Mouse (Mus musculus): ENCODE measurements around the gene Aqp8. TPM values are rescaled to one million over a fixed set of nuclear protein-coding genes. Genes with fewer than 3 reads are reported as not detected.

Aqp8 gene
- polyA plus RNA-seq, 1 experiment from 2014 or later, result 0.06 TPM

GRCm38 (mm10) chr7:123499481-123500238, 37.6 kb downstream of the Aqp8 start:
- no peak for TF ChIP-seq CTCF (IDR thresholded peaks at IDR 0.05; ENCODE audit: low read depth)
- Histone ChIP-seq H3K27me3 (ENCODE audit: control insufficient read depth, insufficient read depth, low read length) (no peaks in the 10 kb centered on the region), H3K9ac (ENCODE audit: low read length) (peak overlapping the region; percentile 51), H3K4me2 (replicated peaks; ENCODE audit: low read depth) (peak overlapping the region; percentile 86), H3K27ac (replicated peaks) (no peak overlapping the region), H3K4me3 (ENCODE audit: low read depth, low read length) (peak overlapping the region; percentile 53), H3K4me1 (replicated peaks; ENCODE audit: control insufficient read depth, insufficient read depth) (no peaks in the 10 kb centered on the region), H3K36me3 (ENCODE audit: control insufficient read depth, insufficient read depth, low read length) (no peaks in the 10 kb centered on the region), H3K9me3 (ENCODE audit: control insufficient read depth, low read length) (no peaks in the 10 kb centered on the region)
- DNase-seq (ENCODE audit: low spot score) (no peak), ATAC-seq (ENCODE audit: low FRiP score, low TSS enrichment) (no peak)
- 29% methylated on average over 19 of the region's 19 CpGs for WGBS

- no peak within 1 kb of the TSS for H3K27ac ChIP-seq (replicated peaks)
Observed at GRCm38 (mm10) chr7:123500239-123501219, 38.4 kb downstream of the Aqp8 start, which contains the start of gene Zkscan2. Gene Zkscan2, minus strand, starts transcription at chr7:123500449.

GRCm38 (mm10) chr7:123503358-123503757, 41.3 kb downstream of the Aqp8 start:
- Histone ChIP-seq H3K9ac (ENCODE audit: low read length) (no peak overlapping the region), H3K27ac (replicated peaks) (no peak overlapping the region), H3K4me3 (ENCODE audit: low read depth, low read length) (no peak overlapping the region), H3K9me3 (ENCODE audit: control insufficient read depth, low read length) (no peaks in the 10 kb centered on the region), H3K36me3 (ENCODE audit: control insufficient read depth, insufficient read depth, low read length) (no peaks in the 10 kb centered on the region), H3K4me1 (replicated peaks; ENCODE audit: control insufficient read depth, insufficient read depth) (no peaks in the 10 kb centered on the region), H3K4me2 (replicated peaks; ENCODE audit: low read depth) (no peak overlapping the region), H3K27me3 (ENCODE audit: control insufficient read depth, insufficient read depth, low read length) (no peaks in the 10 kb centered on the region)
- no peak for ATAC-seq (ENCODE audit: low FRiP score, low TSS enrichment)
- WGBS, result 28% methylated on average over 1 of the region's 1 CpGs
- peak; percentile 54 for DNase-seq (ENCODE audit: low spot score)
- no peak for TF ChIP-seq CTCF (IDR thresholded peaks at IDR 0.05; ENCODE audit: low read depth)
- no peak for TF ChIP-seq EP300 (optimal IDR thresholded peaks at IDR 0.05)

More at GRCm38 (mm10) chr7:123500239-123501219, 38.4 kb downstream of the Aqp8 start, which contains the start of gene Zkscan2:
- WGBS, result 1% methylated on average over 63 of the region's 71 CpGs
- no peaks in the 10 kb centered on the region for H3K36me3 ChIP-seq (ENCODE audit: control insufficient read depth, insufficient read depth, low read length)
- peak within 1 kb of the TSS; percentile 86 for H3K4me2 ChIP-seq (replicated peaks; ENCODE audit: low read depth)
- H3K9ac ChIP-seq (ENCODE audit: low read length), result peak within 1 kb of the TSS; percentile 51
- H3K4me1 ChIP-seq (replicated peaks; ENCODE audit: control insufficient read depth, insufficient read depth), result no peaks in the 10 kb centered on the region
- H3K27me3 ChIP-seq (ENCODE audit: control insufficient read depth, insufficient read depth, low read length), result no peaks in the 10 kb centered on the region
- peak; percentile 80 for ATAC-seq (ENCODE audit: low FRiP score, low TSS enrichment)
- H3K9me3 ChIP-seq (ENCODE audit: control insufficient read depth, low read length), result no peaks in the 10 kb centered on the region
- TF ChIP-seq EP300 (optimal IDR thresholded peaks at IDR 0.05) (peak; percentile 69), CTCF (IDR thresholded peaks at IDR 0.05; ENCODE audit: low read depth) (peak; percentile 23; the same call in 1 of the 2 replicates)
- H3K4me3 ChIP-seq (ENCODE audit: low read depth, low read length), result peak within 1 kb of the TSS; percentile 53
- peak; percentile 60 for DNase-seq (ENCODE audit: low spot score)

GRCm38 (mm10) chr7:123507946-123508345, 45.9 kb downstream of the Aqp8 start:
- 86% methylated on average over 7 of the region's 7 CpGs for WGBS
- ATAC-seq (ENCODE audit: low FRiP score, low TSS enrichment), result no peak
- H3K27me3 ChIP-seq (ENCODE audit: control insufficient read depth, insufficient read depth, low read length), result no peaks in the 10 kb centered on the region

More at GRCm38 (mm10) chr7:123507946-123508345, 45.9 kb downstream of the Aqp8 start:
- TF ChIP-seq CTCF (IDR thresholded peaks at IDR 0.05; ENCODE audit: low read depth) (no peak), EP300 (optimal IDR thresholded peaks at IDR 0.05) (no peak)
- no peaks in the 10 kb centered on the region for H3K9me3 ChIP-seq (ENCODE audit: control insufficient read depth, low read length)
- no peak overlapping the region for H3K9ac ChIP-seq (ENCODE audit: low read length)
- H3K4me3 ChIP-seq (ENCODE audit: low read depth, low read length), result no peak overlapping the region
- H3K4me1 ChIP-seq (replicated peaks; ENCODE audit: control insufficient read depth, insufficient read depth), result no peaks in the 10 kb centered on the region
- no peak overlapping the region for H3K27ac ChIP-seq (replicated peaks)
- H3K36me3 ChIP-seq (ENCODE audit: control insufficient read depth, insufficient read depth, low read length), result no peaks in the 10 kb centered on the region
- no peak for DNase-seq (ENCODE audit: low spot score)
- H3K4me2 ChIP-seq (replicated peaks; ENCODE audit: low read depth), result no peak overlapping the region

Other genes with a start within 250 kb of the Aqp8 start
- 0.06 TPM in 1 of 2 replicates, not detected in the other for gene Slc5a11, start 247.5 kb upstream of the Aqp8 start, polyA plus RNA-seq (2015; fragmentation: Nextera tagmentation; extraction: Ambion mirVana)
- gene Lcmt1, start 92.5 kb upstream of the Aqp8 start, polyA plus RNA-seq (2015; fragmentation: Nextera tagmentation; extraction: Ambion mirVana), result 27.2 and 27.8 TPM in 2 replicates
- gene Arhgap17, start 92.4 kb upstream of the Aqp8 start, polyA plus RNA-seq (2015; fragmentation: Nextera tagmentation; extraction: Ambion mirVana), result 8.0 and 10.6 TPM in 2 replicates
- 0.25 and 0.28 TPM in 2 replicates for gene Zkscan2, start 38.2 kb downstream of the Aqp8 start, polyA plus RNA-seq (2015; fragmentation: Nextera tagmentation; extraction: Ambion mirVana)